Mouse (Mus musculus): ENCODE data around the gene Get4. TPM values are rescaled to one million over a fixed set of nuclear protein-coding genes. Genes with fewer than 3 reads are reported as not detected.

Get4 gene
- total and polyA plus RNA-seq, 3 experiments = 91.4 to 140 (median 96.4) TPM

DNA sequence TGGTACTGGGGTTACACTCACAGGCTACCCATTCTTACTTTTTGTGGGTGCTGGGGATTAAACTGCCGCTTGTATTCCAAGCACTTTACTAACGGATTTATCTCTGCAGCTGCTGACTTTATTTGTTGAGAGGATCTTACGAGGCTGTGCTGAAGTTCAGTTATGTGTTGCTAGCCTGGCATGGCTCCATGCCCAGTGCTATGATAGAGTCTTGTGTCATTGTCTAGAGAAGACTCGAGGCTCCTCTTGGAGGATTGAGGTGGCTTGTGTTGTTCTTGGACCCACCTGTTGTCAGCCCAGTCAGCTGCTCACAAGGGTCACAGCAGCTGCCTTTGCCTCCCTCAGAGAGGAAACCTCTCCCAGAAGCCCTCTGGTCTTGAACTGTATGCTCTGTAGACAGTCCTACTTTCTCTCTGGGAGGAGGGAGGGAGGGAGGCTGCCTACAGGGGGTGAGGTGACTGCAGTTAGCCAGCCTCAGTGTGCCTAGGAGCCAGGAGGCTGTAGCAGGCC is 32.1 kb upstream of the Get4 start:
- Histone ChIP-seq H3K4me2 (ENCODE audit: insufficient read depth, low read depth, poor library complexity, severe bottlenecking) (no peak overlapping the region), H3K4me3 (replicated peaks in 1 of 3; ENCODE audit: low read depth in 2 of 3, low read length in 2 of 3, poor library complexity in 1 of 3) (no peak overlapping the region), H3K27me3 (replicated peaks) (no peaks in the 10 kb centered on the region), H3K79me2 (replicated peaks; ENCODE audit: control insufficient read depth, extremely low read depth, insufficient read depth, poor library complexity, severe bottlenecking) (no peaks in the 10 kb centered on the region), H3K27ac (ENCODE audit: insufficient read depth, low read depth) (no peak overlapping the region), H3K36me3 (replicated peaks in 1 of 2; ENCODE audit: control insufficient read depth in 1 of 2, insufficient read depth in 1 of 2, low read length in 1 of 2) (peaks cover 29 to 69% of the 10 kb centered on the region in 2 experiments), H3K4me1 (ENCODE audit: control insufficient read depth in 1 of 2, insufficient read depth in 2 of 2) (no peaks in the 10 kb centered on the region), H3K9ac (ENCODE audit: insufficient read depth, low read depth) (no peak overlapping the region), H3K9me3 (replicated peaks; ENCODE audit: low read length) (no peaks in the 10 kb centered on the region)
- dilution Hi-C loops (cut with MboI; ENCODE audit: extremely low pct_ligation_motif_present, extremely low pct_unique_long_range_greater_than_20kb, low sequenced_read_pairs) = no loop called here
- TF ChIP-seq ZKSCAN1 (IDR thresholded peaks at IDR 0.05; ENCODE audit: borderline replicate concordance, low read depth, low read length) = no peak
- TF ChIP-seq ZC3H11A (IDR thresholded peaks at IDR 0.05; ENCODE audit: low read depth, low read length) = no peak
- TF ChIP-seq NRF1 (IDR thresholded peaks at IDR 0.05; ENCODE audit: low read depth, low read length) = no peak
- no peak for TF ChIP-seq MAZ (IDR thresholded peaks at IDR 0.05; ENCODE audit: low read depth, low read length)
- no peak for TF ChIP-seq PAX5 (IDR thresholded peaks at IDR 0.05; ENCODE audit: low read length)
- TF ChIP-seq EP300 (IDR thresholded peaks at IDR 0.05; ENCODE audit: low read length) = no peak
- in situ Hi-C loops (cut with MboI; ENCODE audit: low pct_ligation_motif_present, low pct_unique_long_range_greater_than_20kb, low sequenced_read_pairs) = no loop called here
- no peak for DNase-seq (ENCODE audit: extremely low read depth)

DNA sequence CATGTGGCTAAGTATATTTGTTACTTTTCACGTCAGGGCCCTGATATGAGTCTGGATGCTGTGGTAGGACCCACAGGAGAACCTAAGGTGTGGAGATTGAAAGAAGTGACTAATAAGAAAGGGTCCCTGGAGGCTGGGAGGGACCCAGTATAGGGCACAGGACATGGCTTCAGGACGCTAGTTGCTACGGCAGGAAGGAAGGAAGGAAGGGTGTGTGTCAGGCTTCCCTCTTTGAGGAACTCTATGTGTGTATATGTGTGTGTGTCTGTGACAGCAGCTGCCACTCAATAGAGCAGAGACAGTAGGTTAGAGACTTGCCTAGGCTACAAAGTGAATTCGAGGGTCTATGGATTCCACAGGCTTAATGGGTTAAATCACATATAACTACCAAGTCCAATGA is 31.5 kb upstream of the Get4 start:
- no peaks in the 10 kb centered on the region for H3K27me3 ChIP-seq (replicated peaks)
- DNase-seq (ENCODE audit: extremely low read depth) = no peak
- H3K36me3 ChIP-seq (replicated peaks in 1 of 2; ENCODE audit: control insufficient read depth in 1 of 2, insufficient read depth in 1 of 2, low read length in 1 of 2) = peaks cover 28 to 69% of the 10 kb centered on the region in 2 experiments
- dilution Hi-C loops (cut with MboI; ENCODE audit: extremely low pct_ligation_motif_present, extremely low pct_unique_long_range_greater_than_20kb, low sequenced_read_pairs) = no loop called here
- no peak overlapping the region for H3K27ac ChIP-seq (ENCODE audit: insufficient read depth, low read depth)
- H3K4me3 ChIP-seq (replicated peaks in 1 of 3; ENCODE audit: low read depth in 2 of 3, low read length in 2 of 3, poor library complexity in 1 of 3) = no peak overlapping the region
- in situ Hi-C loops (cut with MboI; ENCODE audit: low pct_ligation_motif_present, low pct_unique_long_range_greater_than_20kb, low sequenced_read_pairs) = no loop called here
- H3K79me2 ChIP-seq (replicated peaks; ENCODE audit: control insufficient read depth, extremely low read depth, insufficient read depth, poor library complexity, severe bottlenecking) = no peaks in the 10 kb centered on the region
- no peak overlapping the region for H3K9ac ChIP-seq (ENCODE audit: insufficient read depth, low read depth)
- no peaks in the 10 kb centered on the region for H3K9me3 ChIP-seq (replicated peaks; ENCODE audit: low read length)
- no peak overlapping the region for H3K4me2 ChIP-seq (ENCODE audit: insufficient read depth, low read depth, poor library complexity, severe bottlenecking)
- H3K4me1 ChIP-seq (ENCODE audit: control insufficient read depth in 1 of 2, insufficient read depth in 2 of 2) = no peaks in the 10 kb centered on the region
- TF ChIP-seq USF1 (IDR thresholded peaks at IDR 0.05; ENCODE audit: low read depth, low read length) (no peak), TBP (conservative IDR thresholded peaks at IDR 0.05; ENCODE audit: low read depth, low read length) (no peak), CHD2 (IDR thresholded peaks at IDR 0.05; ENCODE audit: low read length) (no peak), USF2 (conservative IDR thresholded peaks at IDR 0.05; ENCODE audit: low read depth, low read length) (no peak), UBTF (IDR thresholded peaks at IDR 0.05; ENCODE audit: low read depth, low read length) (no peak), ZNF384 (IDR thresholded peaks at IDR 0.05; ENCODE audit: low read depth, low read length) (no peak), ZKSCAN1 (IDR thresholded peaks at IDR 0.05; ENCODE audit: borderline replicate concordance, low read depth, low read length) (no peak), EP300 (IDR thresholded peaks at IDR 0.05; ENCODE audit: low read length) (no peak), POLR2A (IDR thresholded peaks at IDR 0.05; ENCODE audit: low read depth, low read length) (no peak), MEF2A (IDR thresholded peaks at IDR 0.05; ENCODE audit: borderline replicate concordance, low read depth, low read length) (no peak), GABPA (IDR thresholded peaks at IDR 0.05; ENCODE audit: insufficient replicate concordance, low read depth, low read length) (no peak), MAX (IDR thresholded peaks at IDR 0.05; ENCODE audit: low read length) (no peak), SMC3 (IDR thresholded peaks at IDR 0.05; ENCODE audit: low read depth, low read length) (no peak), HCFC1 (IDR thresholded peaks at IDR 0.05; ENCODE audit: low read depth, low read length) (no peak), ZMIZ1 (IDR thresholded peaks at IDR 0.05; ENCODE audit: low read depth, low read length) (no peak)
